Mouse (Mus musculus) gonadal fat pad, adult 2 months (tissue): Measurements from ENCODE around the gene Lsamp. TPM values are rescaled to one million over a fixed set of nuclear protein-coding genes. Genes with fewer than 3 reads are reported as not detected.

Experiments
- DNase-seq: peaks from one replicate; pipeline ENCODE4 v3.0.0-alpha.2; 2012; ENCODE audit warnings: low read depth
- polyA plus RNA-seq: library from polyadenylated mRNA; depleted of rRNA; stranded (reverse); fragments of >200 nt; gene quantifications from 2 replicates; pipeline ENCODE4 v1.2.3, GENCODE M21; 2012

Gene Lsamp
- polyA plus RNA-seq, 1 experiment, result 0.22 TPM

GRCm38 (mm10) chr16:42033449-42033848, 2049.3 kb downstream of the Lsamp start:
- DNase-seq, result no peak

GRCm38 (mm10) chr16:42048138-42048537, 2064.0 kb downstream of the Lsamp start:
- DNase-seq, result no peak

GRCm38 (mm10) chr16:42059927-42060326, 2075.8 kb downstream of the Lsamp start:
- DNase-seq, result no peak

GRCm38 (mm10) chr16:42074325-42074724, 2090.2 kb downstream of the Lsamp start:
- no peak for DNase-seq

DNA sequence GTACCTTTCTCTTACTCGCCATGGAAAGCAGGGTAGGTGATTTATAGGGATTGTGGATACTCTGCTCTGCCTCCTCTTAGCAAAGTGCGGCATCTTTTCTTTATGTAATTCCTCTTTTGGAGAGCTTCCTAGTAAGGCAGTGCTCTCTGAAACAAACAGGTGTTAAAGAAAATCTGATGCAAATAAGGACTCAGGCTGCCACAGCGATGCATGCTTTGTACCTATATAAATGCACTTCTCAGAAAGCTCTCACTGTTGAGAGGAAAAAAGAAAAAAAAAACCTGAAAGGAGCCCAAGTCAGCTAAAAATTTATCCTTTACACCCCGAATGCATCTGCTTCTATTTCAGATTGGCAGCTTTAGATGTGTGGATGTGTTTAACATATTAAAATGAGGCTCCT, 2095.4 kb downstream of the Lsamp start:
- no peak for DNase-seq

DNA sequence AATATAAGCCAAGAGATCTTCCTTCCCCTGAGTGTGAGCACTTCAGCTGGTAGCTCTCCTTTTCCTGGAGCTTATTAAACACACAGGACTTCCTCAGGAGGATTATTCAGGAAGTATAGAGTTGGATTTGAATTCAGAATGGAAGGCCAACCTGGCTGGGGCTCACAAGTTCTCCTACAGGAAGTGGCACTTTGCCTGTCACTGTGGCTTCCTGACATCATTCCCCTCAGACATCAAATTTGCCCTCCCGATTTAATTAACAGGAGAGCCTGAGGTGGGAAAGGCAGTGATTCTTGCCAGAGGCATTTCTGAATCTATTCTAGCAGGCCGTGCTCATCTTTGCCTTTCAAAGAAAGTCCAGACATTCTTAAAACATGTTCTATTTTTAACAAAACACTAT, 2097.4 kb downstream of the Lsamp start:
- DNase-seq, result no peak

- DNase-seq, result no peak
These were observed 2113.3 kb downstream of the Lsamp start for GRCm38 (mm10) chr16:42097510-42097909.

GRCm38 (mm10) chr16:42102186-42102585, 2118.0 kb downstream of the Lsamp start:
- DNase-seq, result no peak

- DNase-seq, result no peak
These were observed 2118.5 kb downstream of the Lsamp start for GRCm38 (mm10) chr16:42102635-42103034.

GRCm38 (mm10) chr16:42112251-42112650, 2128.1 kb downstream of the Lsamp start:
- DNase-seq, result no peak

DNA sequence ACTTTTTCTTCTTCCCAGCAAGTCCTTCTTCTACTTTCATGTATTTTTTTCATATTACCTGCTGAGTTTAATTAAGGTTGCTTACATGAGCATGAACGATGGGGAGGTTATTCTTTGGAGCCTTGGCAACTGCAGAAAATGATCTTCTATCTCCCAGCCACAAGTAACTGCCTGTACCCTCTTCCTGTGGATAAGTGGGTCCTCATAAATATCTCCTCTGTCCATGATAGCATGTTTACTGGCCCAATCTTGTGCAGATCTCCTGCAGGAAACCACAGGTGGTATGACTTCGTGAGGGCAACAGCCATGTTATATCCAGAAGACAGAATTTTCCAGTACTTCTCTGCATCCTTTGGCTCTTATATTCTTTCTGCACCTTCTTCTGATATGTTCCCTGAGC, 2129.1 kb downstream of the Lsamp start:
- no peak for DNase-seq

- no peak for DNase-seq
These were observed 2137.6 kb downstream of the Lsamp start for GRCm38 (mm10) chr16:42121788-42122187.

DNA sequence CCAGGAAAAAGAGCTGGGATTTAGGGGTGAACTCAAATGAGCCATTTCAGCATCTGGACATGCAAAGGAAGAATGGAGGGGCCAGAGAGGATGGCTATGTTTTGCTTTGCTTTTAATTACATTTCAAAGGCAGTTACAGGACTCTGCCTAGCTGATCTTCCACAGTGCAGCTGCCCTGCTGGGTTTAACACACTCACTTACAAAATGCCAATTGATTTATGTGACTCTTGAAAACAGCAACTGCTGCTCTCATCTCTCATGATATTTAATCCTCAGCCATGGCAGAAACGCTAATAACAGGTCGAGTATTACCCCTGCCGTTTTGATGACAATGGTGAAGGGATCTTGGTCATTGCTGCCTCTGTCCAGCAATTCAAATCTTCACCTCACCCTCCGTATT, 2139.7 kb downstream of the Lsamp start:
- DNase-seq, result no peak

DNA sequence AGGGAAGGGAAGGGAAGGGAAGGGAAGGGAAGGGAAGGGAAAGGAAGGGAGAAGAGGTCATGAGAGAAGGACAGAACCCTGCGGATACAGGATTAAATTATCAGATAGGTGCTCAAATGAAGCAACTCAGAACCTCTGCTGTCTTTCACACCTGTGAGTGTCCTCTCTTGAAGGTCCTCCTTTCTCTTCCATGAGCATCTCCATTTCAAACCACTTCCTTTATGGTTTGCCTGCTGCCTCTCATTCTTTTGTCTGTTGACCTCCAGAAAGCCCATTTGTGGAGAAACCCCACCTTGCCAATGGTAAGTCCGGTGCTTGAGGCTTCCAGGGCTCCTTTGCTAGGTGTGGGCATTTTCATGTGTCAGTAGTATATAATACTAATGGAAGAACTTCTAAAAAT, 2141.9 kb downstream of the Lsamp start:
- no peak for DNase-seq

DNA sequence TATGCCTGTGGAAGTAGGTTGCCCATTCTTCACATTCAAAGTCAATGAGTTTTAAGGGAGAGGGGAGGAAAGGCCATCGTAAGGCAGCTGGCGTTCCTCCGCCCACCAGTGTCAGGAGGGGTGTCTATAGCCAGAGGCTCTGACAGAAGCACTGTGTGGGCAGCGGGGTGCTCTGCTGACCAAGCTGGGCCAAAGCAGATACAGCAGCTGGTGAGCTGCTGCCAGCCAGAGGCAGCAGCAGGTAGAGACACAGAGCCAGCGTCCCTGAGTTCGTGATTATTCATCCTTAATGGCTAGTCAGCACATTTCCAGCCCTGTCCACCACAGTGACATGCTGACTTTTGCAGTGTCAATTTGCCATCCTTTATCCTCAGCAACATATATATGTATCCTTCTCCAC, 2163.0 kb downstream of the Lsamp start:
- DNase-seq, result no peak

- no peak for DNase-seq
These were observed 2165.2 kb downstream of the Lsamp start for GRCm38 (mm10) chr16:42149216-42149942.

GRCm38 (mm10) chr16:42152640-42153039, 2168.5 kb downstream of the Lsamp start:
- no peak for DNase-seq

- DNase-seq, result no peak
These were observed 2173.7 kb downstream of the Lsamp start for GRCm38 (mm10) chr16:42157816-42158215.

DNA sequence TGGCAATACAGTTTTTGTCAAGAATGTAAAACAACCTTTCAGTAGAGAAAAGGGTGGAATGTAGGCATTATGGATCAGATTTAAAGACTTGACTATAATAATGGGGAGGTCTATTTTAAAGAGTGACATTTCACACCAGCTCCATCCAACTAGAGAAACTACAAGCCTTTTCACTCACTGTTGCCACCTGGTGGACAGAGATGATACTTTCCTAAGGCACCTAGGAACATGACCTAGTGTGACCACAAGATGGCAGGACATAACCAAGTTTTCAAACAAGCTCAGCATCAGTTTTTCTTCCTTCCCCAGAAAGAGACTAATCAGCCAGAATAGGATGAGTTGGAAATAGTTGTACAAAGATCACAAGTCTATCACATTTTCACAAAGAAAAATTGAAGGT, 2180.8 kb downstream of the Lsamp start:
- DNase-seq, result peak; percentile 10

DNA sequence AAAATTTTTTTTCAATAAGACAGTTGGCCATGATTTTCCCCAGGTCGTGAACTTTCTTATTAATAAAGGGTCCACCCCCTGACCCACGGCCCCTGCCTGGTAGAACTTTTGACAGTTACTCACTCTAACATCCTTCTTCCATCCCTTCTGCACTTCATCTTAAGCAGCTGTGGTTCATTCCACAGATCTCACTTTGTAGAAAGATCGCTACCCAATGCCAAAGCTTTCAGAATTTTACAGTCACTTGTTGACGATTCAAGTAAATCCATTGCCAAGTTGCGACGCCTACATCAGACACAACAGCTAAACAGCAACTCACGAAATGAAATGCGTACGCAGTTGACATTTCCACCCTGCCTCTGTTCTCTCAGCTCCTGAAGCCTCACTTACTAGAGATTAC, 2184.1 kb downstream of the Lsamp start:
- DNase-seq, result no peak

DNA sequence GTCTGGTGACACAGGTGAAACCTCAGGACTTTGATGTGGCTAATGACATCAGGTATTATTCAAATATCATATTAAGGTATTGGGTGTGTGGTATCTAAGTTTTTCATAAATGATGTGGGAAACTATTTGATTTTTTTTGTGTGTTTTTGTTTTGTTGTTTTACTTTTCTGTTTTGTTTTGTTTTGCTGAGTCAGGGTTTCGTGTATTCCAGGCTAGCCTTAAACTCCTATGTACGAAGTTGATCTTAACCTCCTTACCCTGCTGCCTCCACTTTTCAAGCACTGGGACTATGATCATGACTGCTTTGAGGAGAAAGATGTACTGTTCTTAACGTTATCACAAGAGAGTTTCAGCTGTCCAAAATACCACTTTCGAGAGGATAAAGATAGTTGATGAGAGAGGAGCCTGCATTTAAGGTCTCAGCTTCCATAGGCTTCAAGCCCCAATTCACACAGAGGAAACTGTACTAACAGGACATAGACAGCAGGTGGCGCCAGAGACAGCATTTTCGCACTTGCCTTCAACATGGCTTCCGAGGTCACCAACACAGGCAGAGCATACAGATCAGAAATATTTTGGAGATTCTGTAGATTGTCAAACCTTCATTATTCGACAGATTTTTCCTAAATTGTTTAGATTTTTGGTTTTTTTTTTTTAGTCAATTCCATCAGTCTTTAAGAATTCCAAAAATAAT, 2185.4 kb downstream of the Lsamp start:
- DNase-seq, result no peak

DNA sequence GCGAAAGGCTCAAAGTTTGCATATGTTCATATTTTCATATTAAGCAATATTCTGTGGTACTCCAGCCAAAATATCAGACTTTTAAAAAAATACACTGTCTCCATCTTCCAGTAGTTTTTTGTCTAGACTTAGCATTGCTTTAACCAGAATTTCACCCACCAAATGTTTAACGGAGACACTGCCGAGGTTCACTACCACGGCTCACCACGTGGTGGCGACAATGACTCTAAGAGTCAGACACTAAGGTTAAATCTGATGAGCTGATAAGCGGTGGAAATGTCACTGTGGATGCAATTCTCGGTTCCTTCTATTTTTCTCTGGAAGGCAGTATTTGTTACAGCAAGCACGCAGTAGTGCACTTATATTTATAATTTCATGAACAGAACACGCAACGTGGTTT, 2188.3 kb downstream of the Lsamp start:
- no peak for DNase-seq

DNA sequence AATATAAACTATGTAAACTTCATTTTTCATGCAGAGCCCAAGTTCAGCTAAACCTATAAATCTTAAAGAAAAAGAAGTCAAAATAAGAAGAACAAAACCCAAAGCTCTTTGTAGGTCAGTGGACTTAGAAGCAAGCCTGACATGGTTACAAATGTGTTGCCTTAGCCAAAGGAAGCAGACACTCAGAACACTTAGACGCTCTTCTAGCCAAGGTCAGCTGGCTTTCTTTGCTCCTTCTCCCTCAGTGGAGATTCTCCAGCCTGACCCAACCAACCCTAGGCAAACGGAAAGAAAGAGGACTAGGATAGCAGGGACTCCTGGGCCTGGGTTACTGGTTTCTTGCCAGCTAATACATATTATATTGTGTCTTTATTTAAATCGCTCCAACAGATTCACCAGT, 2194.7 kb downstream of the Lsamp start:
- DNase-seq, result no peak

- DNase-seq, result no peak
These were observed 2195.9 kb downstream of the Lsamp start for GRCm38 (mm10) chr16:42180025-42180424.
